Mouse (Mus musculus) olfactory bulb, adult 2 months (tissue): ENCODE measurements around the gene Rufy1.

Experiments
- CTCF ChIP-seq: fragments of 200-500 bp; IDR thresholded peaks from 2 replicates; pipeline ENCODE4 v1.5.1; 2012; ENCODE audit warnings: low read depth, mild to moderate bottlenecking, low read length, moderate library complexity; ENCODE audit not compliant: insufficient read depth
- POLR2A ChIP-seq: fragments of 200-500 bp; IDR thresholded peaks from 2 replicates; pipeline ENCODE4 v1.6.1; 2012; ENCODE audit warnings: mild to moderate bottlenecking, low read depth, low read length, moderate library complexity; ENCODE audit not compliant: insufficient read depth

DNA sequence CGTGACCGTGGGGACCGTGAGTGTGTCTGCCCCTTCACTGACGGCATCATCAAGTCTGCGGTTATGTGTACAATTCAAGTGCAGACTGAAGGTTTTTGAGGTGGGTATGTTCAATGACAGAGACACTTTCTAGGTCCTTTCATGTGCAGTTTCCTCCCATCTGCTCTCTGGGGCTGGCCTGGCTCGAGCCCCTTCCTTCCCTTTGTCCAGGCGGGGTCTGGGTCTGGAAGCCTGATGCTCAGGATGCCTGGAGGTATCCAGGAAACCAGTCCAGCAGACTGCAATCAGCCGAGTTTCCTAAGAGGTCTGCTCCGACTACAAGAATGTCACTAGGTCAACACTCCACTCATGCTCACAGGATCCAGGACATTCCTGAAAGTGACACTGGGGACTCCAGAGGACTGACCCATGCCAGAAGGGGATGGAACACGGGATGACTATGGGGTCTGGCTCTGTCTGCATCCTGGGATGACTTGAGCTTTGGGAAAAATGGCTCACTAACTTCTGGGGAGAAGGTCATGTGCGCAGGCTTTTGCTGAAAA lies 34.1 kb downstream of the Rufy1 start:
- no peak for TF ChIP-seq CTCF
- TF ChIP-seq POLR2A, result no peak
